Mouse (Mus musculus) spleen, postnatal 4 days (tissue): ENCODE measurements around the gene Abca9.

ENCODE experiments used
- DNase-seq, 2 experiments: peaks; one replicate each; pipeline ENCODE4 v3.0.0; 2022; ENCODE audit warnings: low spot score in 2 of 2

The Abca9 gene

DNA sequence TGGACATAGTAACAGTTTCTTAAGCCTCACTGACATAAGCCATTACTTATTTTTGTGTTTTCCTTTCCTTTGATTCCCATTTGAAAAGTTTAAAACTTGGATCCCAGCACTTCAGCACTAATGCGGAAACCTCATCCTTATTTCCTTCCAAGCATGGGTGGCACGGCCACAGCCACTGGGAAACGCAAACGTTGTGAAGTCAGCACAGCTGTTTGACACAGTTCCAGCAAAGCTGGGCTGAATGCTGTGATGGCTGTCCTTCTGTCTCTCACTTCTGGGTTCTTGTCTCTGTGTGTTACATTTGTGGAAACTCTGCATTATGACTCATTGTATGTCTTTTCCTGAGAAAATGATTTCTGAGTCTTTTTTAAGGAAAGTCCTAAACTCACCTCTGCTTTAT, 107.0 kb downstream of the Abca9 start:
- no peak for DNase-seq

DNA sequence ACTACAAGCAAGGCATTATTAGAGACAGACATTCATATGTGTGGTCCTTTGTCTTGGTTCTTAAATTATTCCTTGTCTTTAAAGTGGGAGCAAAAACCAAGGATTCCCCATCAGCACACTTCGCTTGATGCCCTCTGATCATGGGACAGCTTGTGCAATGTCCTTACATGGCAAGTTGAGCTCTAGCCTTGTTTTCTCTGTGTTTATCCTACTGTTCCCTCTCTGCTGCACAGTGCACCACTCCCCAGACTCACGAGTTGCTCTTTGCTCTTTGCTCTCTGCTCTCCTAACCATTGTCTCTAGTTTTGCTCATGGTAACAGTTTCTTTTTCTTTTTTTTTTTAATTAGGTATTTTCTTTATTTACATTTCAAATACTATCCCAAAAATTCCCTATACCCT, 107.9 kb downstream of the Abca9 start:
- DNase-seq, result no peak

DNA sequence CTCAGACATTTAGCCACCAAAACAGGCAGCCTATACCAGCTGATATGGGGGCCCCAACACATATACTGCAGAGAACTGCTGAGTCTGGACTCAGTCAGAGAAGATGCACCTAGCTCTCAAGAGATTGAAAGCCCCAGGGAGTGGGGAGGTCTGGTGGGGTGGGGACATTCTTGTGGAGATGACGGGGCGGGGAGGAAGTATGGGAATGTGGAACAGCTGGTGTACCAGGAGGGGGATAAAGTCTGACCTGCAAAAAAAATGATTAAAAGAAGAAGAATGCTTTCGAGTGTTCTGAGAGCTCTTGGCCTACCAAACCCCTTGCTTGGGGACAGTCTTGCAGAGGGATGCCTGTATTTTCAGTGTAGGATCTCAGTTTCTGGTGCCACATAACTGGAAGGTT, 114.3 kb downstream of the Abca9 start:
- no peak for DNase-seq
